Mouse (Mus musculus) activated CD4-positive, CD25-positive, alpha-beta regulatory T cell, adult 4 months (primary cell): ENCODE measurements at regions not wholly inside any gene's neighbourhood (a gene's known extent, or its start where the extent isn't known, plus 50 kb on each side); places are given as distances from the start of the nearest gene placed in this dataset.

Experiments used
- ATAC-seq: one replicate; pipeline ENCODE4 v1.8.0; 2017

DNA sequence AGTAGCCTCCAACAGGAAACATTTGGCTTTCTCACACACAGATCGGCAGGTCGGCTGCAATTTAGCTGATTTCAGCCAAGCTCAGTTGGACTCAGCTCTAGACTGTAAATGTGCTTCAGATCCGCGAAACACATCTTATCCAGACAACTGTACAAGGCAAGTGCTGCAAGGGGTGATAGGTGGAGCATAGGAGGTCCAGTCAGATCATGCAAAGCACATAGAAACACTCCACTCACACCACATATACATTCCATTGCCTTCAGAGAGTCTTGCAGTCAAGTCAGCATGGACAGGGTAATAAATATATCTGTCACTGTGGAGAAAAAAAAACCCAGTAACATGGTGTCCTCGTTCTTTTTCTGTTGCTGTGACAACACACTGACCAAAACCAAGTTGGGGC, 160.3 kb downstream of the H2al1j start:
- ATAC-seq, result no peak

DNA sequence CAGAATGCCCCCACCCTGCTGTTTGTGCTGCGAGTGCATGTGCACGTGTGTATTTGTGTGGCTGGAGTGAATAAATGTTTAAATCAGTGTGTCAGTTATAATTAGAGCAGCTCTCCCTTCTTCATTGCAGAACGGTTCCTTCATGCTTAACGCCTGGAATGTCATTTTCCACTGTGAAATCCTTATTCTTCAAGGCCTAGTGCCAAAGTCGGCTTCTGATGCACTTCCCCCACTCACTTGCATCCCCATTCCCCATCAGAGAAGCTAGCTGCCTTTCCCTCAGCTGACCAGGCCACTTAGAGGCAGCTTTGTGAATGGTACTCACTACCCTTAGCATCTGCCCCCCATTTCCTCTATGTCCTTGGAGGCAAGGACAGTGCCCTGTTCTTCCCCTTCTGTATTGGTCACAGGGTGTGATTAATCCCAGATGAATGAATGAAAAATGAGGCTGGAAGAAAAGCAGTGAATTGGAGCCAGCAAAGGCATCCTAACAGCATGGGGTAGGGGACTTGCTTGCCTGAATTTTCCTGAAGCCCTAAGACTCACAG, 162.6 kb downstream of the H2al1j start:
- no peak for ATAC-seq

DNA sequence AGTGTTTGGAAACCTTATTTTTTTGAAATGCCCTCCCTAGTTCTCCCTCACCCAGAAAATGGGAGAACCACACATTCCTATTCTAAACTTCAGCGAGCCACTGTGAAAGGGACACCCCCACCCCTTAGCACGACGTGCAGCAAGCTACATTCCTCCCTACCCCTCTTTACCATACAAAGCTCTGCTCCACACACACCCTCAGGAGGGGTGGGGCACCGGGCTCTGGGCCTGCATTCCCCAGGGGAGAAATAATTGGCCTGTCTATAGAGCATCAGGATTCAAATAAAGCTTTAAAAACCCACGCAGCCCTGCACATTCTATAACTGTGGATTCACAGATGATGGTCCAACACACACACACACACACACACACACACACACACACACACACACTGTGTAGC, 163.6 kb downstream of the H2al1j start:
- ATAC-seq, result no peak

DNA sequence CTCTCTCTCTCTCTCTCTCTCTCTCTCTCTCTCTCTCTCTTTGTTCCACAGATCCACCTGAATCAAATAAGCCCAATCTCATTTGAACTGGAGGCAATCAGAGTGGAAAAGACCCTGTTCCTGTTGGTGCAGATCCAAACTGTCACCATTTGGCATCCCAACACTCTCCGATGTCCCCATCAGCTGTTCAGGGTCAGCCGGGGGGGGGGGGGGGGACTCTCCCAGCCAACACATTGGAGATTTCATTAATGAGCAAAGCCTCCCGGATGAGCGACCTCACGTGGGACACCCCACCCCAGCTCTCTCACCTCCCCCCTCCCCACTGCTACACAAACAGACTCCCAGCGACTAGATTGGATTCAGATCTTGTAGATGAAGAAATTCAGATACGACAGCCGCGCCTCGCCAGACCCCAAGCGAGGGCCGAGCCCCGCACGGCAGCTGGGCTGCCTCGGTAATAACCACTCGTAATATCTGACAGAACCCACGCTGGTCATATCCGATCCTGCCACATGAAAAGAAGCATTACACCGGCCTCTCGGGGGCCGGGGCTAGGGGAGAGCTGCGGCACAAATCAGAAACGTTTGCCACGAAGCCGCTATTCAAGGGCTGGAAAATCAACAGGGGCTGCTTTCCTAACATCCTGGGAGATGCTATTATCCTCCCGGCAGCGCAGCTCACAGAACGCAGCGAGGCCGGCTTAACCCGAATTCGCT, 164.2 kb downstream of the H2al1j start:
- no peak for ATAC-seq

DNA sequence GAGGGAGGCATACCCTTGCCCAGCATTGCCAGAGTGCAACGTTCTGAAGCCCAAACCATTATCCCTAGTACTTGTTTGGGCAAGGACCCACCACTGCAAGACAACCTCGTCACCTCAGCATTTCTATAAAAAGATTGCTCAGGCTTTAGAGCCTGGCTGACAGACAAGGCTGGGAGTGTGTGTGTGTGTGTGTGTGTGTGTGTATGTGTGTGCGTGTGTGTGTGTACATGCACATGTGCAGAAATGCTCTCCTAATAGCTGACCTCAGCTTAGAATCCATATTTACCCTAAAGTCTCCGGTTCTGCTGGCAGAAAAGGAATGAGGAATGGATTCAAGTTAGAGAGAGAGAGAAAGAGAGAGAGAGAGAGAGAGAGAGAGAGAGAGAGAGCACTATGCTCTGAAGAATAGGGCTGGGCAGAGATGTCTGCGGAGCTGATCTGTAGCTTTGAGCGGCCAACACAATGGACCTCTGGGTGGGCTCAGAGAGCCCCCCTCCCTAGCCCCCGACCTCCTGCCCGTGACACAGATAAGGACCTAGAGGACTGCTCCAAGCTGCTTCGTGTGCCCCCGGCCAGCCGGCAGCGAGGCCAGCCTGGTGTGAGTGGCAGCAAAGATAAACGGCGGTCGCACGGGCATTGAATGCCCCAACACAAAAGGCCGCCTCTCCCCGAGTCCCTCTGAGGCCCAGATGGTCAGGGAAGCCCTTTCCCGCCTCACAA, 166.1 kb downstream of the H2al1j start:
- ATAC-seq, result no peak

DNA sequence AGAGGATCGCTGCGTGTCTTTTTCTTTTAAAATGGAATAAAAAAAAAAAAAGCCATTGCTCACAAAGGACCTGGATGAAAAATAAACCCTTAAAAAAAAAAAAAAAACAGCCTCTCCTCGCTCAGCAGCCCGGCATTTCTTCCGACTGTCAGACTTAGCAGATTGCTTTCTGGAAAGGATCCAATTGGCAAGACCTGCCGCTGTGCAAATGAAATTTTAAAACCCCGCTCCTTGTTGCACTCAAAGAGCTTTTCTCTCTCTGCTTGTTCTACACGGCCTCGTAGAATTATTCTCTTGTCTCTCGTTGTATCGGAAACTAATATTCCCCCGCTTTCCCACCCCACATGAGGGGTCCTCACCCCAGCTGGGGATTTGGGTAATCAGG, 166.6 kb downstream of the H2al1j start:
- ATAC-seq, result no peak

DNA sequence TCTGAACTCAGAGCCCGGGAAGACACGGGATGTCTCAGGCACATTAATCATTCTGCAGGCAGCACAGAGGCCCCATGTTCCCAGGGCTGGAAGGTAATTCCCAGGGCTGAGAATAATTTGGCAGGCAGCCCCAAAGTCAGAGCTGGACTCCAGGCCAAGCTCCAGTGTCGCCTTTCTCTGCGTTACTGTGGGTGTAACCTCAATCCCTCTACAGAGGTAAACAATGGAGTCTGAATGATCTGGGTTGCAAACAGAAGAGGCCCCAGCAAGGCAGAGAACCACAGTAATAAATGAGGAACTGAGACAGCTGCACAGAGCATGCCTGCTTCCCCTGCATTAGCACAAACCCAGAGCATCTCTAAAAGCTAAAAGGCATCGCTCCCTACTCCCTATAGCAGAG, 184.8 kb downstream of the H2al1j start:
- ATAC-seq, result no peak

DNA sequence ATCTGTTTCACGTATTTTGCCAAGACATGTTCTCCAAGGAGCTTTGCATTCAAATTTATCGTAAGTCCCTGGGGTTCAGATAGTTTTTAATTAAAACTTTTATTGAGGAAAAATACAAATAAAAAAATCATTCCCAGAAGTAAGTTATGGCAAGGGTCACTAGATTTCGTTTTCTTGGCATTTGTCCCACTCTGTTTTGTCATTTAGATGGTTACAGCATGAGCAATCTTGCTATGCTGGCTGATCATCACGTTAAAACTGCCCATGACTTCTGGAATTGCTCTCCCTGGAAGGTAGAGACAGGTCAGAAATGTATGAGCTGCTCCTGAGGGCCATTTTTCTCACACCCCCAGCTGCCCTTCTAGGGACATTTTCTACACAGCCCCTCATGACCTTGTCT, 185.3 kb downstream of the H2al1j start:
- ATAC-seq, result no peak

DNA sequence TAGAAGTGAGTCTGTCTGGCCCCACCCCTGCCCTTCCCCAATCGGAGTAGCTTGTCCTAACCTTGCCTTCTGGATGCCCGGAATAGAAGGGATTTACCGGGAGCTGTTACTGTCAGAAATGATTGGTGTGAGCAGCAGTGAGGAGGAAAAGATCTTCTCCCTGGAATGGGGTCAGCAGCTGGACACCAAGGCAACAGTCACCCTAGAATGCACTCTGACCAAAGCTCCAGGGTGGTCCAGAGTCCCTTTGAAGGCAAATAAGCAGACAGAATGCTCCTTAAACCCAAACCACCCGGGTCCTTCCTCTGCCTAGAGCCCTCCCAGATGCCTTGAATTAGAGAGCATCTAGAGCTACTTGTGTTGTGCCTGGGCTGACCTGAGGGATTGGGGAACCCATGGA, 196.2 kb downstream of the H2al1j start:
- ATAC-seq, result no peak

DNA sequence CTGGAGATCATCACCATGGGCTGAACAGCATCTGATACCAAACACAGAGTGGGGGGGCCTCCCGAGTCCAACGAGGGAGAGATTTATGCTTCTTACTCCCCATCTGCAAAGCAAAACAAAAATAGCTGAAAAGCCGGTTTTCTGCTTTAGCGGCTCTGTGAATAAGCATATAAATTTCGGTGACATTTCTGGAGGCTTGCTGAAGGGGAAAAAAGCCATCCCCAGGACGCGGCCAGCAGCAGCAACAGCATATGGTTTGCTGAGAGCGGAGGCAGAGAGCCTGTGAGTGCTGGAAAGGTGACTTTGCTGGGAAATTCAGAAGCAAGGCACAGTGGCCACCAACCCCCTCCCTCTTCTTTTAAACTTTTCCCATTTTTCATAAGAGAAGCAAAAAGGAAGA, 197.7 kb downstream of the H2al1j start:
- no peak for ATAC-seq

DNA sequence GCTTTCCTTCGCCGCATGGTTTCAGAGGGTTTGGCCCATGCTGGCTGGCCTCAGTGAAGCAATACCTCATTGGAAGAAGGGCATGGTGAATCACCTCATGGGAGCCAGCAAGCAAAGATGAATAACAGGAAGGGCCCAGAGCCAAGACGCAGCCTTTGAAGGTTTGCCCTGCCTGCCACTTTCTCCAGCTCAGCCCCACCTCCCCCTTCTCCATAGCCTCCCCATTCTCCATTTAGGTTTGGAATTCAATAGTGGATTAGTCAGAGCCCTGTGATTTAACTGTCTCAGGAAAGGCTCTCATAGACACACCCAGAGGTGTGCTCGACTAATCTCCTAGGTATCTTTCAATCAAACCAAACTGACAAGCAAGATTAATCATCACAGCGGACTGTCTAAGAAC, 201.0 kb downstream of the H2al1j start:
- ATAC-seq, result no peak

DNA sequence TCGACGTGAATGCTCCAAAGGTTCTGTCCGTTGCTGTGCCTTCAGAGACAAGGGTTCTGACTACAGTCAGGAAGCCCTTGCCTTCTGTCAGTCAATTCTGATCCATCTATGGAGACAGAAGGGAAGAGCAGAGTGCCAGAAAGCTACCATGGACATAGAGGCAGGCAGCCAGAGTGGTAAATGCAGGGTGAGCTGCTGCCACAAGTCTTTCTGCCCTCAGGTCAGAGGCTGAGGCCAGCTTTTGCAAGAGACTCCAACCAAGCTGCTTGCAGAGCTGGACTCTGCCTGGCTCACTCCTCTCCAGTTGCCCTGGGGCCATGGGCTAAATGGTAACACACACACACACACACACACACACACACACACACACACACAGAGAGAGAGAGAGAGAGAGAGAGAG, 201.6 kb downstream of the H2al1j start:
- ATAC-seq, result no peak

DNA sequence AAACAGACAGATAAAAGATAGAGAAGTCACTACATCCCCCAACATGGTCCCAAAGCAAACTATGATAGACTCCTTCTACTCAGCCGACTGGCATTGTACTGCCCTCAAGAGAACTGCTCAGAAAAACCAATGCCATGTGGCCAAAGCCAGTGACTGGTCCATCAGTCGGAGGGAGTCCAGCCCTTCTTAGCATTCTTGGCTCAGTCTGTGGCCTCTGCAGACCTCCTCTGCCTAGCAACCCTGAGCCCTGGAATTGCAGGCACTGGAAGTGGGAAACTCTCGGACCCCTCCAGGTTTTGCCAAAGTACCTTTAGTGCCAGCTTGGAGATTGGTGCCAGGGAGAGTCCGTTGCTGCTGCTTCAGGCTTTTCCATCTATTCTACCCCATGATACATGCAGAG, 205.2 kb downstream of the H2al1j start:
- no peak for ATAC-seq

DNA sequence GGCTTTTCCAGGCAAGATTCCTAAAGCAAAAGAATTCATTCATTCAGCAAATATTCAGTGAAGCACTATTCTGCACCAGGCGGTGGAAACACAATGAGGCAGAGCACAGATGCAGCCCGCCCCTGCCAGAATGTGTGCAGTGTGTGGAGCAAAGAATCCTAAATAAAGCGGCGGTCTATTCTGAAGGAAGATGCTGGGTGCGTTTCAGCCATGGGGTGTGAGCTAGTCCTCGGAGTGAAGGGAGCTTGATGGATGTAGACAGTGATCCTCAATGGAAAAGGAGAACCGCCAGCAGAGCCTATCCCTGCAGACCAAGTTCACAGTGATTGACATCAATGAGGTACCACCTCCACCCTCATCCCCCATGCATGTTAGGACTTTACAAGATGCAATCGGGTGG, 206.2 kb downstream of the H2al1j start:
- ATAC-seq, result no peak

DNA sequence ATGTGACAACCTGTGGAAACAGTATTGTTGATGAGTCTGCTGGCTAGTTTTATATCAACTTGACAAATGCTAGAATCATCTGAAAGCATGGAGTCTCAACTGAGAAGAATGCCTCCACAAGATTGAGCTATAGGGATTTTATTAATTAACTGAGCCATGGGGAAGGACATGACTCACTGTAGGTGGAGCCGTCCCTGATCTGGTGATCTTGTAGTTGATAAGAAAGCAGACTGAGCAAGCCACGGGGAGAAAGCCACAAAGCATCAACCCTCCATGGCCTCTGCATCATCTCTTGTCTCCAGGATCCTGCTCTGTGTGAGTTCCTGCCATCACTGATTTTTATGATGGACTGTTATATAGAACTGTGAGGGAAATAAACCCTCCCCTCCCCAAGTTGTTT, 213.4 kb downstream of the H2al1j start:
- ATAC-seq, result no peak

DNA sequence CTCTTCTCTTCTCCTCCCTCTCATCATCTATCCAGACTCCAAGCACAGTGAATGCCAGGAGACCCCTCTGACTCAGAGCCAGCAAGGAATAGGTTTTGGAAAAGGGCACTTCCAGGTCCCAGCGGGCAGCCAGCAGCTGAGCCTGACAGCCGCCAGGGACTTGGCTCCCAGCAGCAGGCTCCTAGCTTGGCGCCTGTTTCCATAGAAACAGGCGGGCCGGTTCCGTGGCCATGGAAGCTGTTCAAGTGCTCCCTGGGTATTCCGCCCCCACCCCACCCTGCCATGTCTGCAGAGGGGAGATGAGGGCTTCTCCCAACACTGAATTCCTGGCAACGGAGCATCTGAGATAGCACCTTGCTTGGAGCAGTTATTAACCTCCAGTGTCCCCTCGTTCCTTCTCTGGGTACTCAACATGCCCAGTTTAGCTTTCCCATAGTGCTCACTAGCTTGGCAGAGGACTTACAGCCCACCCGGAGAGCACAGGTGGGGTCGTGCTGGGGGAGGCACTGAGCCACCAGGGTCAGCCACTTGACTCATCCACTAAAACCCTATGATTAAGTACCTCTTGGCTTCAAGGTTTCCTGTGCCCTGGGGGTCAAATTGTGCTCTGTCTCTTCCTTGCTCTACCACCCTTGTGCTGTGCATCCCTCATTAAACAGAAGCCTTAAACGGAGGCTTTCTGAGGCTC, 222.7 kb downstream of the H2al1j start:
- no peak for ATAC-seq

DNA sequence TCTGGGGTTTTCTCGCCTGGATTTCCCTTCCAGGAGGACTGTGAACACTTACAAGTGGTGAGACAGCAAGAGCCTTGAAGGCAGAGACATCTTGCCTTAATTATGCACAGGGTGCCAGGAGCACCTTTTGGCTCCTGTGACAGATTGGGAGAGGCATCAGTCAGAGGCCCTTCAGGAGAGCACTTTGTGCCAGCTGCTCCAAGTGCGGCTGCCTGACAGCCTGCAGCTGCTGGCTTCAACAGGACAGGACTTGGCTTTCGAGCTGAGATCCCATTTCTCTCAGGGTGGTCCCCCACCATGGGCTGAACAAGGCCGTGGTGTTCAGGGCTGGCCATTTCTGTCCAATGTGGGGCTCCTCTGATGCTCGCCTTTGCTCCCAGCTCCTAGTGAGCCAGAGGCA, 224.6 kb downstream of the H2al1j start:
- ATAC-seq, result no peak

DNA sequence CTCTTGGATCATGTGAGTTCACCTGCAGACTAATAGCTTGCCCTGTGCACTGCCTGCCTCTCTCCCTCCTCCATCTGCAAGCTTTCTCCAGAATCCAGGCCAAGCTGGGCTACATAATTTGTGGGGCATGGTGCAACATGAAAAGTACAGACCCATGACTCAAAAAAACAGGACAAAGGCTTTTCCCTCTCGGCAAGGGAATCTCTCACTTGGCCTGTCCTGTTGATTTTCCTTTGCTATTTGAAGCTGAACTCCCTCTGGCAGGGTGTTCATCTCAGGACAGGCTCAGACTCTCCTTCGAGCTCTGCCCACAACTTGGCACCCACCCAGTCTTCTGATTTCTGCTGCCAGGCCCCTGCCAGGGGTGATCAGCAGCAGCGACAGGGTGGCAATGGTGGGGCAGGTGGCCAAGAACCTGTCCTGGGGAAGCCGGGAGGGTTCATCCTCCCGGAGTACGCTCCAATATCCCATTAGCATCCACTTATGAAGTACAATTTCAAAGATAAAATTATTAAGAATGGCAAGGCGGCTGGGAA, 227.5 kb downstream of the H2al1j start:
- ATAC-seq, result no peak

DNA sequence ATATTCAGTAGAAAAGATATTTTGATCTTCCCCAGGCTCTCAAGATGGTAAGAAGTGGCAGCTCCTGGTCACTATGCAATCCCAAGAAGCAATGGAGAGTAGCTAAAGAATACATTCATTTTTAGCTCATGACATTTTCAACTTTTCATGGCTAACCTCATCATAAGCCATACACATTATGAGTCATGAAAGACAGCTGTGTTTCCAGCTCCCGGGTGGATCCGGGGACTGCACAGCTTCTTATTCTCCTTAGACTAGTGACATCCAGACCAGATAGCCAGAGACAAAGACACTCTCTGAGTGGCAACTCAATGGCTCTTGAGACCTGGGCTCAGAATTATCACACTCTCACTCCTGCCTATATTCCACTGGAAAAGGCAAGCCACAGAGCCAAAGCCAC, 230.6 kb downstream of the H2al1j start:
- no peak for ATAC-seq

DNA sequence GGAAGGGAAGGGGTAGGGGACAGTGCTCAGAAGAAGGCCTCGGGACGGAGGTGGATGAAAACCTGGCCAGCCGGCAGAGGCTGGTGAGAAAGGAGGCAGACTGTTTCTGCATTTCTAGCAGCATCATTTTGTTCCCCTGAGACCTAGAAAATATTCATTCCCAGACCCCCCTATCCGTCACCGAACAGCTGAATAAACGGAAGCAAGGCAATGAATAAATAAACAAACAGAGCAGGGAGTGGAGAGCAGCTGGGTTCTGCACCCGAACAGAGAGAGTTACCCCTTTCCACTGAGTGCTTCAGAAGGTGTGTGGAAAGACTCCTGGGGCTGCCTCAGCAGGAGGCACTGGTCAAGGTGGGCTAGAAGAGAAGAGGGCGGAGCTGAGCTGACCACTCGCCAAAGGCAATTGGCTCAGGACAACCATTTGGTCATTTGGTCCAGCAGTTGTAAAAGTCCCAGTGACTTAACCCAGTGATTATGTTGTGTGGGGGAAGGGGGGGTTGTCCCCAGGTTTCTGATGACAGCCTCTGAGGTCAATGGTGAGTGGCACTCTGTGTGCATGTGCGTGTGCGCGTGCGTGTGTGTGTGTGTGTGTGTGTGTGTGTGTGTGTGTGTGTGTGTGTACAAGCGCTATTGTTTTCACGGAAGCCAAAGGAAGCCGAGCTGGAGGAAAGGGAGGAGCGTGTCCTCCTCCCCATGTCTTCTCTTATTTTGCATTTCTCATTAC, 233.1 kb downstream of the H2al1j start:
- no peak for ATAC-seq

DNA sequence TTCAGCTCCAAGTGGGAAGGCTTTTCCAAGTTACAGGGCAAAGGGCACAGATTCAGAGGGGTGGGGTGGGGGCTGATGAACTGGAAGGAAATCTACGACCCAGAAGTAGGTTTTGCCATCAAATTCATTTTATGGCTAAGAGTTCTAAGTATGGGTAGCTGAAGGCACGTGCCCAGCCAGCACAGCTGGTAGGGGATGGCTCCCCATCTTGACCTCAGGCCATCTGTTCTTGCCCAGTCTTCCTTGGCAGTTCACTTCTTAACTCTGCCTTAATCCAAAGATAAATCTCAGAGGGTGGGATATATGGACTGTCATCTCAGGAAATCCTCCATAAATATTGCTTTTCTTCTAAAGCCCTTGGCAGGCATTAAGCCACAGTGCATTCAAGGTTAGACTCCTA, 238.3 kb downstream of the H2al1j start:
- ATAC-seq, result no peak

DNA sequence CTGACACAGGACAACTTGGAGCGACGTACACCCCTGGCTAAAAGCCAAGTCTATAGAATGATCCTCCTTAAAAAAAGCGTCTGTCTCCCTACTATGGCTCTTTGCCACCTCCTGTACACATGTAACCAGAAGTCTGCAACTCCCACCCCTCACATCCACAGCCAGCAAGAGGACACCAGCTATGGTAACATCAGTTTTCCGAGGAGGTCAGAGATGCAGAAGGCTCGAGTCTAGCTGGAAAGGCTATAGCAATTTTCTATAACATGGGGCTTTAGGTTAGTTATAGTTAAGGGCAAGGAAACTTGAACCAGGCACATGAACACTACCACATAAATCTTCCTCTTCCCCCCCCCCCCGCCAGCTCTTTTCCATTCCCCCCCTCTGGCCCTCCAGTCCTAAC, 240.2 kb downstream of the H2al1j start:
- no peak for ATAC-seq

DNA sequence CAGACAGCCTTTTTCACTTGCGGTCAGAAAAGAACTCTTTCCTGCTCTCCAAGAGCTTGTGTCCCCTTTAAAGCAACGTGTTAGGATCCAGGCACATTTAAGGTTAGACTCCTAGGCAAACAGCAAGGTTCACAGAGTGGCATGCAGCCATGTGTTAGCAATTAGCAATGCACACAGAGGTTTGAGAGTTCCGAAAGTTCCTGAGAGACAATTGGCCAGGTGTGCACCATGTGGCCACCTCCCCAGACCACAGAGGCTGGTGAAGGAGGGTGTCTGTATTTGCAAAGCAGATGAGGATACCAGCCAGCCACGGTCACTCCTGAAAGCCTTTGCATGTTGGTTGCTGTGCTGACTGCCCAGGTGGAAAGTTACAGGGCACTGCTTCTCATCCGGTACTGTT, 240.6 kb downstream of the H2al1j start:
- ATAC-seq, result no peak
